Mouse (Mus musculus) layer of hippocampus, postnatal 25 days (tissue): ENCODE results near the gene Isca1. TPM values are rescaled to one million over a fixed set of nuclear protein-coding genes. Genes with fewer than 3 reads are reported as not detected.
A peak's percentile ranks its signal among the peaks of the same experiment; 100 is the strongest.
"Not testable (repeated sequence)": the region's sequence is repeated elsewhere in the genome, so short reads cannot be mapped to it uniquely, and the experiment has no call there.

Experiments
- DNase-seq, 2 experiments: peaks; one replicate each; pipeline ENCODE4 v3.0.0; 2022; ENCODE audit warnings: mixed read lengths in 2 of 2, low spot score in 1 of 2; ENCODE audit errors: extremely low spot score in 1 of 2
- total RNA-seq, 2 experiments: library from RNA; stranded (reverse); gene quantifications; 2 replicates each; pipeline ENCODE4 v1.2.3; 2021

Gene Isca1
- total RNA-seq, 2 experiments from 2014 or later = 129 to 152 TPM

- no peak for DNase-seq
These were observed 19.3 kb downstream of the Isca1 start for GRCm38 (mm10) chr13:59750310-59750709.

- no peak for DNase-seq
These were observed 22.9 kb downstream of the Isca1 start, which contains the start of gene 1700014D04Rik for GRCm38 (mm10) chr13:59746711-59747110. Gene 1700014D04Rik, minus strand, starts transcription at chr13:59746752.

- DNase-seq = no peak
These were observed 23.4 kb downstream of the Isca1 start for GRCm38 (mm10) chr13:59746164-59746563.

- DNase-seq = no peak
These were observed 24.1 kb downstream of the Isca1 start for GRCm38 (mm10) chr13:59745462-59745861.

- no peak for DNase-seq
These were observed 27.9 kb downstream of the Isca1 start for GRCm38 (mm10) chr13:59741697-59742096.

GRCm38 (mm10) chr13:59741096-59741495 is 28.5 kb downstream of the Isca1 start:
- no peak for DNase-seq

GRCm38 (mm10) chr13:59739397-59739796 is 30.2 kb downstream of the Isca1 start:
- DNase-seq = no peak

- no peak for DNase-seq
These were observed 31.2 kb downstream of the Isca1 start for GRCm38 (mm10) chr13:59738455-59738854.

GRCm38 (mm10) chr13:59735190-59735589 is 34.4 kb downstream of the Isca1 start:
- no peak for DNase-seq

GRCm38 (mm10) chr13:59734347-59734746 is 35.3 kb downstream of the Isca1 start:
- DNase-seq = not testable (repeated sequence)

GRCm38 (mm10) chr13:59733936-59734335 is 35.7 kb downstream of the Isca1 start:
- DNase-seq = no peak

GRCm38 (mm10) chr13:59731652-59732051 is 38.0 kb downstream of the Isca1 start, which contains the start of gene Spata31d1d:
Gene Spata31d1d, minus strand, starts transcription at chr13:59731752.
- no peak for DNase-seq

- DNase-seq = peak; percentile 69 to 86
These were observed 41.1 kb downstream of the Isca1 start for GRCm38 (mm10) chr13:59728378-59729093.

GRCm38 (mm10) chr13:59726139-59726867 is 43.3 kb downstream of the Isca1 start:
- DNase-seq = no peak

- not testable (repeated sequence) for DNase-seq
These were observed 47.5 kb downstream of the Isca1 start for GRCm38 (mm10) chr13:59722089-59722488.

- no peak for DNase-seq
These were observed 50.1 kb downstream of the Isca1 start for GRCm38 (mm10) chr13:59719475-59719874.

- not testable (repeated sequence) for DNase-seq
These were observed 50.7 kb downstream of the Isca1 start for GRCm38 (mm10) chr13:59718857-59719440.

GRCm38 (mm10) chr13:59713710-59714109 is 55.9 kb downstream of the Isca1 start:
- no peak for DNase-seq

GRCm38 (mm10) chr13:59711984-59712383 is 57.6 kb downstream of the Isca1 start, which contains the start of gene Spata31d1b:
Gene Spata31d1b, plus strand, starts transcription at chr13:59712284.
- not testable (repeated sequence) for DNase-seq

GRCm38 (mm10) chr13:59710230-59710629 is 59.4 kb downstream of the Isca1 start, which contains the start of gene Spata31d1a:
Gene Spata31d1a, minus strand, starts transcription at chr13:59710330.
- no peak for DNase-seq
